Mouse (Mus musculus) forelimb bud, embryonic 11.5 days (tissue): Measurements from ENCODE around the gene Olfr1094.

Source experiments
- DNase-seq: peaks from one replicate; pipeline ENCODE4 v3.0.0-alpha.2; 2012; ENCODE audit warnings: low read depth, low spot score

Olfr1094 gene

DNA sequence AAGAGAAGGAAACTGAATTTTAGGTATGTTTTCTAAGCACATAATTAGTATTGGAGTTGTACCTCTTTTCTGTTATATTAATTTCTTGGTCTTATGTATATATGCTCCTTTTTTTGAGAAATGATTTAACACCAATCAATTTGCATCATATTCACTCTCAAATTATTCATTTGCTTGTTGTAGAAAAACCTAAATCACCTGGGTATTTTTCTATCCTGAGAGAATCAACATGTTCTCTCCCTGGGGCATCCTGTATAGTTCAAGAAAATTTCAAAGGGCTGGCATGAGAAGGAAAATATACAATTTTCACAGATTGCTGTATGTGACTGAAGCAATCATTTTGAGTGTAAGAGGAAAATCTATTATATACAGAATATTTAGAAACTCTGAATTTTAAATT, at the start of gene Olfr1094:
Olfr1094 (plus strand) TSS at position 301 of the 400 bp plus-strand sequence.
- no peak for DNase-seq

DNA sequence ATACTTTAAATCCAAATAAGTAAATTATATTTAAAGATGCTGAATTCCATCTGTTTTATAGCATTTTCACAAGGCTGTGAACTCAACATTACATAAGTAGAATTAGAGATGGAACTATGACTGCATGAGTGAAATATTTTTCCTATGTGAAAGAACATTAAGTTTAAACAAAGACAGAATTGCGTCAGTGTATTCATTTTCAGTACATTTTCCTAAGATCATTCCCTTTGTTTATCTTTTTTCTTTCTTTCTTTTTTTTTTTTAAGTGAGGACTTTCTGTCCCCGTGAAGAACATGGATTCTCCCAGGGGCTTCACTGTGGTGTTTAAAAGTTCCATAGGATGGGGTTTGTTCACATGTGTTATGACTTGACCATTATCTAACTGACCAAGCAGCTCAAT, 42.3 kb upstream of the Olfr1094 start, which contains the start of gene Olfr1093:
Olfr1093 (plus strand) TSS at position 301 of the 400 bp plus-strand sequence.
- no peak for DNase-seq

DNA sequence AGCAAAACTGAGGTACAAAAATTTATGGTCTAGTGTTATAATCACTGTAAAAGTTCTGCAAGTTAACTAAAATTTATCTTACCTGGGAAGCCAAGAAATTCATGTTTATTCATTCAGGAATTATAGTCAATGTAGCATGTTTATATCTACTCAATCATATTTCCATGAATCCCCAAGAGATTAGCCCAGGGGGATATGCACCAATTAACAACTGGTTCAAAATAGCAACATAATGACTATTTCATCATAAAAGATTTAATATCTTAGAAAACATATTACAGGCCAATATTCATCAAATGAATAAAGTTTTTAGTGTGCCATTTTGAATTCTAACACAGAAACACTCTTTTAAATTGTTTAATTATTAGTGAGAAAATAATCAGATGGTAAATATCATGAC, 14.5 kb upstream of the Olfr1094 start, which contains the start of gene Olfr141:
Olfr141 (minus strand) TSS at position 101 of the 400 bp plus-strand sequence.
- no peak for DNase-seq

DNA sequence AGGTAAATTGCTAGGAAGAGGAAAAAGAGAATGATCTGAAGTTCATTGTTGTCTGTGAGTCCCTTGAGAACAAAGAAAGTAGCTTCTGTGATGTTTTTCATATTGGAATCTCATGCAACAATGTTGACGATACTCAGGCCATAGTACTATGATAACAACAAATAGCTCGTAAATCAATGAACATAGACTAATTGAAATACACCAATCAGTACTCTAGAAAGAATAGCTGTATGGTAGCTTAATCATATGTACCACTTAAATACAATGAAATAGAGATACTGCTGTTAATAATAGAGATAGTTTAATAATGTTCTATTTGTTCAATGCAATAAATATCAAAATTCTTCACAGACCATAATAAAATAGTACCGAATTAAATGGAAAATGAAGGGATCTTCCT, 27.1 kb downstream of the Olfr1094 start, which contains the start of gene Olfr1095:
Olfr1095 (minus strand) TSS at position 101 of the 400 bp plus-strand sequence.
- no peak for DNase-seq

DNA sequence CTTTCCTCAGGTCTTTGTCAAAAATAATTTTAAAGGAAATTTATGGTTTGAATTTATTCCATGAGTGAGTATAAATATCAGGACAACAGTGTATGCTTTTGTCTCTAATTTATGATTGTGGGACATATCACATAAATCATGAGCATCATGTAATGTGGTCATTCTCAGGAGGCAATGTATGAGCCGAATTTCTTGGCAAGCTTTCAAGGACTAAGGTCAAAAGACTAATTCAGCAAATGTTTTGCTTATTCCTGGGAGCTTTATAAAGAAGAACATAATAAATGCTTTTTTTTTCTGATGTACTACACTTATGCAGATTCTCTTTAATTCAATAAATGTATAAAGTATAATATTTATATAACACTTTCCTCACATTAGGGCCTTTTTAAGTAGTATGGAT, 50.2 kb downstream of the Olfr1094 start, which contains the start of gene Gm13723:
Gm13723 (minus strand) TSS at position 101 of the 400 bp plus-strand sequence.
- no peak for DNase-seq
